Mouse (Mus musculus): ENCODE data around the gene Rps6kb2.

Rps6kb2 gene

GRCm38 (mm10) chr19:4162646-4163542 is at the start of gene Rps6kb2:
TSS of gene Rps6kb2 (minus strand) at chr19:4163354.
- peak; percentile 89 for DNase-seq (ENCODE audit: low read depth)

GRCm38 (mm10) chr19:4211891-4212588 is 48.9 kb upstream of the Rps6kb2 start:
- no peak for DNase-seq (ENCODE audit: low read depth)

GRCm38 (mm10) chr19:4208563-4208962 is 45.4 kb upstream of the Rps6kb2 start:
- DNase-seq (ENCODE audit: low read depth) = no peak

GRCm38 (mm10) chr19:4206971-4207370 is 43.8 kb upstream of the Rps6kb2 start:
- no peak for DNase-seq (ENCODE audit: low read depth)

- DNase-seq (ENCODE audit: low read depth) = no peak
Measured at GRCm38 (mm10) chr19:4204889-4205288, 41.7 kb upstream of the Rps6kb2 start.

GRCm38 (mm10) chr19:4203604-4204326 is 40.6 kb upstream of the Rps6kb2 start:
- no peak for DNase-seq (ENCODE audit: low read depth)

- DNase-seq (ENCODE audit: low read depth) = no peak
Measured at GRCm38 (mm10) chr19:4203148-4203547, 40.0 kb upstream of the Rps6kb2 start.

- DNase-seq (ENCODE audit: low read depth) = no peak
Measured at GRCm38 (mm10) chr19:4202149-4202548, 39.0 kb upstream of the Rps6kb2 start.

GRCm38 (mm10) chr19:4201291-4201909 is 38.2 kb upstream of the Rps6kb2 start, which contains the start of gene Rad9a:
TSS of gene Rad9a (minus strand) at chr19:4201662.
- peak; percentile 97 for DNase-seq (ENCODE audit: low read depth)

GRCm38 (mm10) chr19:4197180-4197579 is 34.0 kb upstream of the Rps6kb2 start:
- no peak for DNase-seq (ENCODE audit: low read depth)

GRCm38 (mm10) chr19:4196548-4196947 is 33.4 kb upstream of the Rps6kb2 start:
- no peak for DNase-seq (ENCODE audit: low read depth)

GRCm38 (mm10) chr19:4196048-4196447 is 32.9 kb upstream of the Rps6kb2 start:
- no peak for DNase-seq (ENCODE audit: low read depth)

- no peak for DNase-seq (ENCODE audit: low read depth)
Measured at GRCm38 (mm10) chr19:4194776-4195650, 31.9 kb upstream of the Rps6kb2 start.

GRCm38 (mm10) chr19:4194021-4194724 is 31.0 kb upstream of the Rps6kb2 start:
- no peak for DNase-seq (ENCODE audit: low read depth)

GRCm38 (mm10) chr19:4193129-4193528 is 30.0 kb upstream of the Rps6kb2 start:
- no peak for DNase-seq (ENCODE audit: low read depth)

GRCm38 (mm10) chr19:4192251-4192985 is 29.3 kb upstream of the Rps6kb2 start:
- no peak for DNase-seq (ENCODE audit: low read depth)

GRCm38 (mm10) chr19:4191528-4192250 is 28.5 kb upstream of the Rps6kb2 start, which contains the start of gene Ppp1ca:
TSS of gene Ppp1ca (plus strand) at chr19:4192065.
- peak; percentile 94 for DNase-seq (ENCODE audit: low read depth)

- DNase-seq (ENCODE audit: low read depth) = no peak
Measured at GRCm38 (mm10) chr19:4190831-4191334, 27.7 kb upstream of the Rps6kb2 start, which contains the start of gene Tbc1d10c. TSS of gene Tbc1d10c (minus strand) at chr19:4191284.
